In the genomic region with DNA sequence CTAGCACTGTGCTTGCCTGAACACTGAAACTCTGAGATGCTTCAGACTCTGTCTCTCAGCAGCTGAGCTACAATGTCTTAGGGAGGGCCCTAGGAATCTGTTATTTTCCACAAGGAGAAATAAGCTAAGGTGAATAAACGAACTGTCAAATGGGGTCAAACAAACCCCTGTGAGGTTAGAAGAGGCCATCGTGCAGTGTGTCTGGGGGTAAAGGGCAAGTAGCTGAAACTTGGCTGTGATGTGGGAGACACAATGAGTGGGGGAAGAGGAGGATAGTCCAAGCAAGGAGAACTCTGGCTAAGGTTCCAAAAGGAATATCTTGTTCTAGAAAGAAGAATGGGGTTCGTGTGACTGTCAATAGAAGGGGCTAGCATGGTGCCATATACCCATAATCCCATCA, we compare ENCODE assay signal across 16 mouse cellular contexts. TPM values are rescaled to one million over a fixed set of nuclear protein-coding genes. Genes with fewer than 3 reads are reported as not detected.
A peak's percentile ranks its signal among the peaks of the same experiment; 100 is the strongest.
DNase-seq lines count a peak whose midpoint lies in the region; ATAC-seq lines count a peak whose summit lies in the region.
"Had no signal": no experiment of that assay in that cellular context is flagged by ENCODE, and none has a peak within 500 bp of the region (broad histone marks: within the 10 kb centered on the region; RNA-seq: fewer than 3 reads in every experiment).

No protein-coding gene starts in this region.

- H3K9ac ChIP-seq in kidney, embryonic 14.5 days (ENCODE audit: low read depth, low read length) = no peak overlapping the region
- H3K9ac ChIP-seq: embryonic facial prominence, embryonic 12.5 days; forebrain, embryonic 15.5 days; heart, embryonic 12.5 days had no signal

- H3K4me1 ChIP-seq in kidney, embryonic 14.5 days (ENCODE audit: control insufficient read depth, insufficient read depth, low read length) = no peaks in the 10 kb centered on the region
- H3K4me1 ChIP-seq: embryonic facial prominence, embryonic 12.5 days; forebrain, embryonic 15.5 days had no signal

- H3K4me3 ChIP-seq in kidney, embryonic 14.5 days (ENCODE audit: low read length) = no peak overlapping the region
- H3K4me3 ChIP-seq: embryonic facial prominence, embryonic 12.5 days; forebrain, embryonic 15.5 days; heart, embryonic 12.5 days had no signal

- WGBS in kidney, embryonic 14.5 days = 73% methylated on average over 3 of the region's 3 CpGs

- no peak overlapping the region for H3K27ac ChIP-seq in kidney, embryonic 14.5 days (ENCODE audit: low read depth, low read length)
- H3K27ac ChIP-seq: embryonic facial prominence, embryonic 12.5 days; forebrain, embryonic 15.5 days had no signal

- no peak overlapping the region for H3K4me2 ChIP-seq in kidney, embryonic 14.5 days (replicated peaks; ENCODE audit: low read depth, low read length)
- H3K4me2 ChIP-seq: embryonic facial prominence, embryonic 12.5 days; forebrain, embryonic 15.5 days; heart, embryonic 12.5 days had no signal

- no peaks in the 10 kb centered on the region for H3K27me3 ChIP-seq in kidney, embryonic 14.5 days (ENCODE audit: control insufficient read depth, insufficient read depth, low read length)
- H3K27me3 ChIP-seq: embryonic facial prominence, embryonic 12.5 days; forebrain, embryonic 15.5 days; heart, embryonic 12.5 days had no signal

- no peaks in the 10 kb centered on the region for H3K9me3 ChIP-seq in kidney, embryonic 14.5 days (ENCODE audit: control insufficient read depth, low read length)
- H3K9me3 ChIP-seq: embryonic facial prominence, embryonic 12.5 days; forebrain, embryonic 15.5 days; heart, embryonic 12.5 days had no signal

- ATAC-seq in kidney, embryonic 14.5 days (ENCODE audit: low FRiP score, low TSS enrichment) = no peak
- ATAC-seq: forebrain, embryonic 15.5 days had no signal

- no peaks in the 10 kb centered on the region for H3K36me3 ChIP-seq in kidney, embryonic 14.5 days (ENCODE audit: control insufficient read depth, insufficient read depth, low read length)
- H3K36me3 ChIP-seq: embryonic facial prominence, embryonic 12.5 days; forebrain, embryonic 15.5 days; heart, embryonic 12.5 days had no signal

- DNase-seq in kidney, adult 11 months = peak; percentile 66
- DNase-seq in kidney, adult 9 months = peak; percentile 86
- DNase-seq in kidney, postnatal 4 days = no peak
- peak; percentile 4 for DNase-seq in thymus, postnatal 25 days
- no peak for DNase-seq in thymus, postnatal 14 days
- no peak for DNase-seq in gastrocnemius, adult 18-20 months (ENCODE audit: low spot score)
- DNase-seq: adrenal gland, postnatal 10 days; cerebellum, adult 11 months; cerebellum, adult 8-10 months; cerebellum, postnatal 14 days; gastrocnemius, postnatal 14 days; heart, postnatal 36 days had no signal

RNA-seq across cellular contexts. Expression of gene Papss2, which starts 26.6 kb away (rescaled TPM):
- polyA plus RNA-seq in kidney, embryonic 14.5 days (2014; fragmentation: Nextera tagmentation; extraction: Ambion mirVana) = 10.9 and 19.1 TPM in 2 replicates
- total RNA-seq in gastrocnemius, adult 18-20 months (2021) = 1 to 10 TPM; 3.7 to 4.4 TPM

Comparison
In these comparisons a context has a peak if more than half of its experiments do, and no peak if none do; other contexts are left out.
1. DNase-seq: peak in kidney, adult 11 months (single experiment), kidney, adult 9 months (single experiment) and thymus, postnatal 25 days (single experiment); none in kidney, postnatal 4 days (0 of 2), thymus, postnatal 14 days (single experiment) and gastrocnemius, adult 18-20 months (single experiment).